Mouse (Mus musculus): Measurements from ENCODE around the gene Pfdn2.

DNA sequence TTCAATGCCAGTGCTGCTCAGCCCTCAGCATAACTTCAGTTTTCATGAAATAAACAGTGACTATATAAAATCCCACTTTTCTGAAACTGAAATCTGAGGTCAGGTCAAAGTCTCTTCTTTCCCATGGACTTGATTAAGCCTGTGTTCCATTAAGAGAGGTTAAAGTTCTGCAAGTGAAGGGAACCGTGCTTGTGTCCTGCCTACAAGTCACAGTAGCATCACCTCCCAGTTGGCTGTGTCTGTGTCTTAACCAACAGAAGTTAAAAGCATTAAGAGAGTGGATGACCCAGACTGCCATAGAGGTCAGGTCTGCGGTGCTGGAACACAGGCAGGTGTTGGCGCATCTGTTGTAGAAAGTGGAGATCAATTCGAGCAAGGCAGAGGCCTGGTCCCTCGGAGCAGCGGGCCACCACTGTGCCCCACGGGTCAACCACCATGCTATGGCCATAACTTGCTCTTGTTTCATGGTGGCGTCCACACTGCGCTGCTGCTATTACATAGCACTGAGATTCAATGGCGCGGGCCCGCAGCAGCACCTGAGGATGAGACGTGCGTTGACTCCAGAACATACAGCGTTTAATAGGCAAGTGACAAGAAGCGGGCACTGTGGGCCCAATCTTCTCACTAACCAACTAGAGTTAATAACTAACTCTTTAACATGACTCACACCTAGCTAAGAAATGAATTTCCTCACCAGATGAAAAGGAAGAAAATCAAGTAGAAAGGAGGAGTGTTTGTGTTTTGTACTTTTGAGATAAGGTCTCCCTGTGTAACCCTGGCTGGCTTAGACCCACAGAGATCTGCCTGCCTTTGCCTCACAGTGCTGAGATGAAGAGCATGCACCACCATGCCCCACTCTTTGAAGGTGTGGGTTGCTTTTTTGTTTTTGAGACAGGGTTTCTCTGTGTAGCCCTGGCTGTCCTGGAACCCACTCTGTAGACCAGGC, 2.9 kb upstream of the Pfdn2 start:
- no peak for TF ChIP-seq GABPA (IDR thresholded peaks at IDR 0.05; ENCODE audit: low read depth, low read length)
- TF ChIP-seq CHD1 (IDR thresholded peaks at IDR 0.05; ENCODE audit: low read depth, low read length) = no peak
